Mouse (Mus musculus): ENCODE data around the gene Mark4.

Gene Mark4

DNA sequence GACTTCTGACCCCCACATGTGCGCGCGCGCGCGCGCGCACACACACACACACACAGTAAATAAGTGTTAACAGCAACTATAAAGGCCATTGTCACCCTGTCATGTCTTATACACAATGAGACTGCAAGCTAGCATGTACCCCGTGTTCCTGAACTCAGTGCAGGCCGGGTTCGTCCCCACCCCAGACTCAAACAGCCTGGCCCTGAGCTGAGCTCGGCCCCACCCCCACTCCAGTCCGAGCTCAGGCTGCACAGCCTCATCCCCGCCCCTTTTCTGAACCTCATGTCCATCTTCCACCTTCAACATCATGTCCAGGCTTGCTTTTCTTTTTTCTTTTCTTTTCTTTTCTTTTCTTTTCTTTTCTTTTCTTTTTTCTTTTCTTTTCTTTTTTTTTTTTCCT lies 11.7 kb upstream of the Mark4 start:
- DNase-seq (ENCODE audit: low spot score in 2 of 2), result no peak

DNA sequence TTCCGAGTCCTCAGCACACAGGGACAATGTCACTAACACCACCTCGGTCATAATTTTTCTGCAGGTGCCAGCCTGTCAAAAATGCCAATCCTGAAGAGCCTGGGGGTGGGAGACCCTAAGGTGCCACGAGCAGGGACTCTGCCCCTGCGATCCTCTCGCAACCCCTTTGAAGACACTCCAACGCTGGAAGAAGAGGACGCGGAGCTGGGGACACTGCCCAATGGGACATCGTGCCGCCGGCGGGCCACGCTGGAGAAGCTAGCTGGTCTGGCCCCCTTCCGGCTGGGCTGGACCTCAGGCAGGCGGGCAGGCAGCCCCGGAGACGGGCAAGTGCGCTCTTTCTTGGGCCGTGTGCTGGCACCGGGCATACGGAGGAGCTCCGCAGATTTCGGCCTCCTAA lies 10.8 kb upstream of the Mark4 start:
- DNase-seq (ENCODE audit: low spot score in 2 of 2), result no peak

DNA sequence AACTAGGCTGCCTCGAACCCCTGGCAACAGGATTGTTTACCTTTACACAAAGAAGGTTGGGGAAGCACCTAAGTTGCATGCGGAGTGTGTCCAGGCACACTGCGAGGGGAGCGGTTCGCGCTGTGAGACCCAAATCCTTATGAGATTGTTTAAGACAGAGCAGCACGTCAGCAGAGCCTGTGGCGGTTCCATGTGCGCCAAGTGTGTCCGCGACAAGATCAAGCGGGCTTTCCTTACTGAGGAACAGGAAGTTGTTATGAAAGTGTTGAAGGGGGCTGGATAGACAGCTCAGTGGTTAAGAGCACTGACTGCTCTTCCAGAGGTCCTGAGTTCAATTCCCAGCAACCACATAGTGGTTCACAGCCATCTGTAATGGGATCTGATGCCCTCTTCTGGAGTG lies 9.7 kb upstream of the Mark4 start:
- DNase-seq (ENCODE audit: low spot score in 2 of 2), result no peak

DNA sequence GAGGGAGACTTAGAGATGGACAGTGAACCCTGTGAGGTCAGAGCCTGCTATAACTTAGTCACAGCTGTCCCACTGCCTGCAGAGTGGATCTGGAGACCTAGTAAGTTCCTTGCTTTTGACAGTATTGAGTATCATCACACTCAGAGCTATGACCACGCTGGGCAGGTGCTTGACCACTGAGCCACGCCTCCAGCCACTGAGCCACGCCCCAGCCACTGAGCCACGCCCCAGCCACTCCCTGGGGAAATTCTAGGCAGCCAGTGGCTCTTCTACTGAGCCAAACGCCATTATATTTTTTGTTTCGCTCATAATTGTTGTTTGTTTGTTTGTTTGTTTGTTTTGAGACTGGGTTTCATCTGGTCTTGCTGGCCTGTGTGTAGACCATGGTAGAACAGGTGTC lies 9.0 kb upstream of the Mark4 start:
- DNase-seq (ENCODE audit: low spot score in 2 of 2), result peak in 1 of 2 experiments; percentile 34

DNA sequence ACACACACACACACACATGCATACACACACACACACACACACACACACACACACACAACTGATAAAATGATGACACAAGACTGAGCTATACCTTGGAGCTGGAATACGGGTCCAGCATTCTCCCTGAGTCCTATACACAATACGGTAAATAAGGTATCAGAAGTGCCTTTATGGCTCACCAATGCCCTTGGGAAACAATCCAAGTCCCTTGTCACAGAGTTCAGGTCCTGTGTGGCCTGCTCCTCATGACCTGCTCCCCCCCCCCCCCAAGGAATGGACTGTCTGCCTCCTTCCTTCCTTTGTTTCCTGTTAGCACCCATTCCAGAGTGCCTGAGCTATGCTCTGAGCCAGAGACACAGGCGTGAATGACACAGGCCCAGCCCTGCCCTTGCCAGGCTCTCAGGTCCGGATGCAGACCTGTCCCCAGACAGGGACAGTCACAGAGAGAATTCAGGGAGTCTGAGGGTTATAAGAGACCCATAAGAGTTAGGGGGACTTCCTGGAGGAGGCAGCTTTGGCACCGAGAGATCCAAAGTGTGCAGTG lies 8.1 kb upstream of the Mark4 start:
- no peak for DNase-seq (ENCODE audit: low spot score in 2 of 2)

DNA sequence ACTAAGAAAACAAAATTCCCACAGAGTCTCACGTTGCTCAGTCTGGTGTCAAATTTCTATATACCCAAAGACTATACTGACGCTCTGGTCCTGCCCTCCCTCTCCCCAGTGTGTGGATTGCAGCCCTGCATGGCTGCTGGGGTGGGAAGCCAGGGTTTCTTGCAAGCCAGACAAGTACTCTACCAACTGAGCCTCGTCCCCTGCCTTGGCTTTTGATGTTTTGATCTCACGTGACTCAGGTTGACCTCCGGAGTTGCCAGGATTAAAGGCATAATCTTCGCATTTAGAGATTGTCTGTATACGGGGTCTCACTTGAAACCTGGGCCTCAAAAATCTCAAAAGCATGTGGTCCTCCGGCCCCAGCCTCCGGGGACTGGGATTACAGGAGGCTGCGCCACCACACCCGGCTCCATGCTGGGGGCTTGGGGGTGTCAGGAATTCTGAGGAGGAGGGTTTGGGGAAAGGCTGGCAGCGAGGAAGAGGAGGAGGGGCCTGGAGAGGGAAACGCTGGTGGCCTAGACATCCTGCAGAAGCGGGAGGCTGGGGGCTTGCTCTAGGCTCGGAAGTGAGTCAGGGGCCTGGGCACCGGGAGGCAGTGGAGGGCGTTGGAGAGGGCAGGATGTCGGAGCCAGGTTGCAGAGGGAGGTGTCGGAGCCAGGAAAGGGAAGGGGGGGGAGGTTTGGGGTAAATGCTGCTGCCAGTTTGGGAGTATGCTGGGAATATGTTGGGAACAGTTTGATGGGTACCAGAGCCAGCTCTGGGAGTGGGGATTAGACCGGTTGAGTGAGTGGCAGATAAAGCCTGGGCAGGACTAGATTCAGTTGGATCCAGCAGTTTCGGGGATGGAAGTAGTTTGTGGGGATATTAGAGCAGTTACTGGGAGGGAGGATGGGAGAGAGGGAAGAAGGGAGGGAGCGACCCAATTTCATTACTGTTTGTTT lies 6.0 kb upstream of the Mark4 start:
- no peak for DNase-seq (ENCODE audit: low spot score in 2 of 2)

DNA sequence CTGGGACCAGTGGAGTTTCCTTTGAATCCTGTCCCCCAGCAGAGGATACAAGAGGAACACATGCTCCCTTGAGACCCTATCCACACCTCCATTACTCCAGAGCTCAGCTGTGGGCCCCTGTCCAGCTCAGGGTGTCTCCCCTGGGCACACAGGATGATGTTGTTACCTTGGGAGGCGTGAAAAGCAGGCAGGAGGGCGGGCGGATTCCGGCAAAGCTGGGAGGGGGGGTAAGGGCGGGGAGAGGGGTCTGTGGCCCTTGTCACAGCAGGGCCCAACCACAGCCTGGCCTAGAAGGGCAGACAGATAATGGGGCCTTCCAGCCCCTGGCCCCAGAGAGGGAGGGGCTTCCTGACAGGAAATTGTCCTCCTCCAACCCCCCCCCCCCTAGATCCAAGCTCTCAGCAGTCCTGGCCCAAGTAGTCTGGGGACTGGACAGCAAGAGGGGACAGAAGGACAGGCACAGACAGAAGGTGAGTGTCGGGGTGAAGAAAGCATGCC lies 4.3 kb upstream of the Mark4 start, which contains the start of gene Exoc3l2:
TSS of gene Exoc3l2 (plus strand) at position 448 of the 498 bp plus-strand sequence.
- no peak for DNase-seq (ENCODE audit: low spot score in 2 of 2)

DNA sequence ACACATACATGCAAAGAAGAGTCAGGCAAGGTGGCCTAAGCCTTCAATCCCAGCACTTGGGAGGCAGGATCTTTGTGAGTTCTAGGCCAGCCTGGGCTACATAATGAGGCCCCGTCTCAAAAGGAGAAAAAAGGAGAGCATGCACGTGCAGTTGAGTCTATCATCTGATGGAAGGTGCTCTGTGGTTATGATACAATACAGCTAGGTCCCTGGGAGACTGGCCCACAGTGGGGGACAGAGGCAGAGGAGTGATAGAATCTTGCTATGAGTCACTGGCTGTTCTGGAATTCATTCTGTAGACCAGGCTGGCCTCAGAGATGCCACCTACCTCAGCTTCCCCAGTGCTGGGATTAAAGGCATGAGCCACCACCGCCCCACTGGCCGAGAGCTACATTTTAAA lies 3.8 kb upstream of the Mark4 start:
- DNase-seq (ENCODE audit: low spot score in 2 of 2), result no peak

DNA sequence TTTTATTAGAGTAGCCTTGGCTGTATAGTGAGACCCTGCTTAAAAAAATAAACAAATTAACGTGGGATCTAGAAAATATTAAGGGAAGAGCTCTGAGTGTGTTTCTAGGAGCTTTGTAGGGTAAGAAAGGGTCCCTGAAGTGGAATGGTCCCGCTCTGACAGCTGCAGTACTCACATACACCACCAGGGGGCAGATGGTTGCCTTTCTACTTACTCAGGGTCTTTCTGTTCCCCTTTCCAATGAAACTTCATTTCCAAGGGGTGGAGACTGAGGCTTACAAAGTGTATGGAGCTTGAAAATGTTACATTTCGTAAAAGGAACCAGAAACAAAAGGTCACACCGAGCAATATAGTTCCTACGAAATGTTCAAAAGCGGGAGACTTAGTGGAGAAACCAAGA lies 2.9 kb upstream of the Mark4 start:
- peak; percentile 68 to 80 for DNase-seq (ENCODE audit: low spot score in 2 of 2)

DNA sequence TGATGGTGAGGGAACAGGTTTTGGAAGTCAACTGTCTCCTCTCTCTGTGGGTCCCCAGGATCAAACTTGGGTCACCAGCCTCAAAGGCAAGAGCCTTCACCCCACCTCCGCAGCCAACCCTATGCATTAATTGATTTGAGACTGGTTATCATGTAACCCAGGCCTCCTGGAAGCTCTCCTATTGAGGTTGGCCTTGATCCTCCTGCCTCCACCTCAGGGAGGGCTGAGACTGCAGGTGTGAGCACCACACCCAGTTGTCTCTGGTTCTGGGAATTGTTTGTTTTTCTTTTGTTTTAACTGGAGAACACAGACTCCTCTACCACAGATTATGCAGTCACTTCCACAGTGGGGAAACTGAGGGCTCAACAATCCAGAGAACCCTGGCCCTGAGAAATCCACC lies 1.9 kb upstream of the Mark4 start:
- no peak for DNase-seq (ENCODE audit: low spot score in 2 of 2)

DNA sequence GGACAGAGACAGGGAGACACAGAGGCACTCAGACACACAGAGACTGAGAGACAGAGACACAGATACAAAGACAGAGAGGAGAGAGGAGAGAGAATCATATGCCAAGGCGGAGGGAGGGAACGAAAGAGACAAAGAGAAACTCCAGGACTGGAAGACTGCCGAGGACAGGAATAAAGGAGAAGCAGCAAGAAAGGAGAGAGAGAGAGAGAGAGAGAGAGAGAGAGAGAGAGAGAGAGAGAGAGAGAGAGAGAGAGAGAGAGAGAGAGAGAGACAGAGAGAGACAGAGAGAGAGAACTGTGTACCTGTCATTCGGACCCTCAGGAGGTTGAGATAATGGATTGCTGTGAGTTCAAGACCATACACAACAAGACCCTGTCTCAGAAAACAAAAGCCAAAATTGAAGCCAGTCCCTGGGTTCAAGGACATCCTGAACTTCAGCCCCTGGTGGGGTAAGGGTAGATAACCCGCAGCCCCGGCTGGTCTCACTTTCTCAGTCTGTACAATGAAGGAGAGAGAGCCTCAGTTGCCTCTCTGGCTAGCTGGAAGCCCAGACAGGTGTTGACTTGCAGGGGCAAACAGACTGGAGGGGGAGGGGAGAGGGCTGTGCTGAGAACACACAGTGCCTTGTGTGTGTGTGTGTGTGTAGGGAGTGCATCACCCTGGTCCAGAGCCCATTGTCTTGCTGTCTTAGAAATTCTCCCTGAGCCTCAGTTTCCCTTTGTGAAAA lies 686 bp upstream of the Mark4 start:
- no peak for DNase-seq (ENCODE audit: low spot score in 2 of 2)

DNA sequence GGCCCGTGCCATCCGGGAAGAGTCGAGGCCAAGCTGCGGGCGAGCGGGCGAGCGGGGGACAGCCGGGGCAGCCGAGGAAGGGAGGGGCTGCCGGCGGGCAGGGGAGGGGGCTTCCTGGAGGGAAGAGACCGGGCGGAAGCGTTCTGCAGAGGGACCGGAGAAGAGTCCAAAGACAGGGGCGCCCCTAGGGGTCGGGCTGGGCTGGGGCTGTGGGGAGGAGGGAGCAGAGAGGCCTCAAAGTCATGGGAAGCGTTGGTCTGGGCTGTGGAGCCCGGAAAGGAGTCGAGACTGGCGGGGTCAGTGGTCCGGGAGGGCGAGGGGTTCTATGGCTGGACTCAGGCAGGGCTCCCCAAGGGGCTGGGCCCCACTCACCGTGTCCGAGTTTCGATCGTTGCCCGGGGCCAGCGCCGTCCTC lies 542 bp downstream of the Mark4 start:
- peak; percentile 44 to 71 for DNase-seq (ENCODE audit: low spot score in 2 of 2)

DNA sequence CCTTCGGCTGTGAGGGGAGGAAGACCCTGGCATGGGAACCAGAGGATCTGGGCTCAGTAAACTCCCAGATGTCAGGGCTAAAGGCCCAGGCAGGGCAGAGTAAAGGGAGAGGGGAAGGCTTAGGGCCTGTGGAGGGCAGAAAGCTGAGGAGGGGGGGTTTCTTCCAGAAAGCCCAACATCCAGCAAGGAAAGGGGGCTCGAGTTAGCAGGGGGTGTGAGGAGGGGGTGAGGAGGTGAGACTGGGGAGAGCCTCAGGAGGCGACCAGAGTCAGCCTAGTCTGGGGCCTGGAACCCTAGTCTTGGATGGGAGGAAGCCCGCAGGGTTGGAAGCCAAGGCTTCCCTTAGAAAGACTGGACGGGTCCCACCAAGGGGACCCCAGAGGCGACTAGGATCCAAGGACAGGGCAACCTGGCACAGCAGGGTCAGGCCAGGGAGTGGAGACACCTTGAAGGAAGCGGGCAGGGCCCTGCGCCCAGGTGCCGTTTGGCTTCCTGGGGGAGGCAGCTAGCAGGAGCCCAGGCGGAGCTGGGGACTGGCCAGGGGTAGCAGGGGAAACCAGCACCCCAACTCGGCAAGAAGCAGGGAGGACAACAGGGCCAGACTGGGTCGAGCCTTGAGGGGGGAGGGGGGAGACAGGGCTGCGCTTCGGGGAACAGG lies 1.1 kb downstream of the Mark4 start:
- DNase-seq (ENCODE audit: low spot score in 2 of 2), result peak in 1 of 2 experiments; percentile 24

DNA sequence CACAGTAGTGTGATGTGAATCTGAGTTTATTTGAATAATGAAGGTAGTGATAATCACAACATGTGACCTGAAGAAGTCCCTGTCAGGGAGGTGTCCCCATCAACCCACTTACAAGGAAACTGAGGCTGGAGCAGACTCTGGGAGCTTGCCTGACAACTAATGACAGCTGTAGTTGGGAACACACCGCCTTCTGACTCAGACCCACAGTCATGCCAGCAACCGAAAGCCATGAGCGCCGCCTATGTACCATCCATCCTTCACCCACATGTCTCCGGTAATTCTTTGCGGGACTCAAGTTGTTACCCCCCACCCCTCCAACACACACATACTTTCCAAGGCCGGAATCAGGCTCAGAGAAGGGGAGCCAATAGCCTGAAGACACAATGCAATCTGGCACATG lies 2.0 kb downstream of the Mark4 start:
- DNase-seq (ENCODE audit: low spot score in 2 of 2), result no peak

DNA sequence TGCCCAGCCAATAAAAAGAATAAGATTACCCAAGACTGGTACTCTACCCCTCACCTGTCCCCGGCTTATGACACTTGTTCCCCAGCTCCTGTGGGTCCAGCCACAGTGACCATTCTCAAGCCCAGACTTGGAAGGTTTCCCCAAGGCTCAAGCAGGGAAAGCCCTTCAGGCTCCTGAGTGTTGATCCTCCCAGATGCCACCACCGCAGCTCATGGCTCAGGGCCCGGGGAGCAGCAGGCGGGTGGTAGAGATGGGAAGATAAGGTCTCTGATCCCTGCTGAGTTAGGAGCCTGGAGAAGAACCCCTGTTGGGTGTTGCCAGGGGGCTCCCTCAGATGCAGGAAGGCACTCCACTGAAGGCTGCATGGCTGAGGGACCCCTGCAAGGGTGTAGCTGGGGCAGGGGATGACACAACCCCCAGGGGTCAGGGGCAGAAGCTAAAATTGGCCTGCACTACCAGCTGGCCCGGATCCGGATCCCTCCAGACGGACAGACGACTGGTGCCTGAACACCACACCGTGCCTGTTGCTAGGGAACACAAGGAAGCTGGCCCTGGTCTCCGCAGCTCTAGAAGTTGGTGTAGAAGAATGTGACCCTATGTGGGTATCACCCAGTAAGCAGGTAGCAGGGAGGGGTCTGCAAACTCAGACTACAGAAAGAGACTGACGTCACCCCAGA lies 2.7 kb downstream of the Mark4 start:
- DNase-seq (ENCODE audit: low spot score in 2 of 2), result no peak

DNA sequence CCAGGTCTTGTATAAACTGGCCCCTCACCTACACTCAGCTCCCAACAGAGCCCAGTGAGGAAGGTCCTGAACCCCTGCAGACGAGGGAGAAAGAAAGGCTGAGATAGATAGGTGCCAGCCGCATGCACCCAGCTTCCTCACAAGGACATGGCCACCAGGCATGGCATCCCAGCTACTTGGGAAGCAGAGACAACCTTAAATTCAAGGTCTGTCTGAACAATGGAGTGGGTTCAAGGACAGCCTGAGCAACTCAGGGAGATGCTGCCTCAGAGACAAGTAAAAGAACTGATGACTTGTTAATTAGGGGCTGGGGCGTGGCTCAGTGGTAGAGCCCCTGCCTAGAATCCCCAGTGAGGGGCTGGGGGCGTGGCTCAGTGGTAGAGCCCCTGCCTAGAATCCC lies 3.4 kb downstream of the Mark4 start:
- DNase-seq (ENCODE audit: low spot score in 2 of 2), result no peak

DNA sequence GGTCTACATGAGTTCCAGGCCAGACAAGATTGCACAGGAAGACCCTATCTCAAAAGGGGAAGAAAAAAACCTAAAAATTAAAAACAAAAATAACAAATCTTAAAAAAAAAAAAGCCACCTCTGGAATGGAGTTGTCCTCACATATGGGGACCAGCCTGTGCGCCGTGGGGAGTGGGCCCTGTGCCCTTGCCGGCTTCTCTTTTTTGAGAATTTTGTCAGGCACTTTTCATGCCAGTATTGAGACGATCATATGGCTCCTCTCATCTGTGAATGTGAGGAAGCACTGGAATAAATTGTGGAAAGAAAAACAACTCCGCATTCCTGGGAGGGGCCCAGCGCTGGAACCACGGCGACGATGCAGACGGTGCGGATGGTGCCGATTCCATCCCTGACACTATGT lies 9.5 kb downstream of the Mark4 start:
- DNase-seq (ENCODE audit: low spot score in 2 of 2), result no peak

DNA sequence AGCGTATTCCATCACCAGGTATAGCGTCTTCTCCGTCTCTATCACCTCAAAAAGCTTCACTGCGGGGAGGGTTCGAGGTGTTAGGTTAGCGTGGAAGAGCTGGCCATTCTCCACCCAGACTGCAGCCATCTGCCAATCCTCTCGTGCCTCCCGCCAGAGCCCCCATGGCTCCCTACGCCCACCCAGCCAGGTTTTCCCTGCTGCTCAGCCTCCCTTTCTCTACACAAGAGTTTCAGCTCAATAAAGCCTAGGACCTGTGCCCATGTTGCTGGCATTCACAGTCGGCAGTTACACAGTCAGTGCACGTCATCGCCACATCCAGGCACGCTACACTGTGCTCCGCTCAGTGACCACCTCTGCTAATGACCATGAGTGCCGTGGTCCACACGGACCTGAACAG lies 10.9 kb downstream of the Mark4 start:
- DNase-seq (ENCODE audit: low spot score in 2 of 2), result no peak

DNA sequence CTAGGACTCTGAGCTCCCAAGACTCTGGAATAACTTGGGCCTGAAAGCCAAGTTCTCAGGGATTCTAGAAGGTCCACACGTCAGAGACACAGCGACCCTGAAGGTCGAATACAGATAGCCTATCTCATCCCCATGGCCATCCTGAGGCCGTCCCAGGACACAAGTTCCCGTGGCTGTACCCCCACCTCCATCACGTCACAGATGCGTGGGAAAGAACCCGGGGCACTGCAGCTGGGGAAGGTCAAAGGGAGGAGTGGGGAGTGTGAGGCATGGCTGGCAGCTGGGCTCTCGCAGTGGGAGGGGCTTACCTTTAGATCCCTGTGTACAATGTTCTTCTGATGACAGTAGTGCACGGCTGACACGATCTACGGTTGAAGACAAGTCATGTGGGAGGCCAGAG lies 13.8 kb downstream of the Mark4 start:
- DNase-seq (ENCODE audit: low spot score in 2 of 2), result no peak

DNA sequence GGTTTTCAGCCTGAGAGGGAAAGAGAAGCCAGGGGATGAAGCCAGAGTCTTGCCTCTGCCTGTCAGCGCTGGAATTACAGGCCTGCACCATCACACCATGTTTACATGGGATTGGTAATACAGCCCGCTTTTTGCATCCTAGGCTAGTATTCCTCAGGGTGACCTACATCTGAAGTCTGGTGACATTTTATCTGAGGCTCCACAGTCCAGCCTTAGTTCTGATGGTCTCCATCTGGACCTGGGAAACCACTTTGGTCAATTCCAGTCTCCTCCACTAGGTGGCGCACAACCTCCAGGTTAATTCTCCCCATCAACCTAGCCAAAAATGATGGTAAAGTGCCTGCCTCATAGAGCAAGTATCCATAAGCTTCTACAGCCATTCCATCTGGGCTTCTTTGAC lies 15.3 kb downstream of the Mark4 start:
- DNase-seq (ENCODE audit: low spot score in 2 of 2), result peak; percentile 81 to 87

DNA sequence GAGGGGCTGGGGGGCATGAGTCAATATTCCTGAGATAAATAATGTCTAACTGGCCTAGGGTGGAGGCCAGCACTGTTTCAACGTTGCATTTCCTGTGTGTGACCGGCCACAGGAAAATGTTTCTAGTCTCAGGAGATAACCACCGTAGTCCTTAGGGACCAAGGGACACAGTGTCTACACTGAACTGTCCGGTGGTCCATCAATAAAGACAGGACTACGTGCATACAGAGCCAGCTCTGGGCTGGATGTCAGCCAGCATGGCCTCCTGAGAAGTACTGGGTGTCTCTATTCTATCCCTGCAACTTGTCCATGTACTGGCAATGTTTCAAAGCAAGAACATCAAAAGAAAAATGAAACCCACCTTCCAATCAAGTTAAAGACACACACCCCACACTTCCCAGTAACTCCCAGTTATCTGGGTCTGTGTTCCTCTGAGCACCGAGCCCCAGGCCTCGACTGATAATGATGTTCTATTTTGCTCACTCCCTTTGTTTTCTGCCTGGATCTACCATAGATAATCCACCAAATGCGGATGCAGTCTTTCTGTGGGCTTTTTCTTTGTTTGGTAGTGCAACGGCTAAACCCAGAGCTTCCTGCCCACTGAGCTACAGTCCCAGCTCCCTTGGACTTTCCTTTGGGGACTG lies 17.1 kb downstream of the Mark4 start:
- DNase-seq (ENCODE audit: low spot score in 2 of 2), result no peak

All from spleen, postnatal 10 days (tissue).